Mouse (Mus musculus) myocyte (in vitro differentiated cells): Measurements from ENCODE around the gene Them5. TPM values are rescaled to one million over a fixed set of nuclear protein-coding genes. Genes with fewer than 3 reads are reported as not detected.

Experiments
- H3K27me3 ChIP-seq: one replicate; pipeline ENCODE4 v1.6.1; 2011; ENCODE audit not compliant: control insufficient read depth, insufficient read depth, insufficient read length
- H3K36me3 ChIP-seq: one replicate; pipeline ENCODE4 v1.6.1; 2011; ENCODE audit not compliant: control insufficient read depth, insufficient read depth
- H3K4me2 ChIP-seq: one replicate; pipeline ENCODE4 v1.6.1; 2011; ENCODE audit warnings: low read depth, control low read depth
- H3K4me3 ChIP-seq: one replicate; pipeline ENCODE4 v1.5.1; 2011; ENCODE audit warnings: mild to moderate bottlenecking, control low read depth, moderate library complexity
- H3K79me2 ChIP-seq: one replicate; pipeline ENCODE4 v1.6.1; 2011; ENCODE audit not compliant: control insufficient read depth, insufficient read depth
- H3ac ChIP-seq: one replicate; pipeline ENCODE4 v1.6.1; 2011; ENCODE audit not compliant: control insufficient read depth, insufficient read length
- CEBPB ChIP-seq: IDR thresholded peaks from 2 replicates; pipeline ENCODE4 v1.6.1; 2011; ENCODE audit warnings: mild to moderate bottlenecking, moderate library complexity; ENCODE audit not compliant: poor library complexity, insufficient read depth, severe bottlenecking
- E2F4 ChIP-seq: IDR thresholded peaks from one replicate; pipeline ENCODE4 v1.6.1; 2011; ENCODE audit warnings: mild to moderate bottlenecking, control low read depth, moderate library complexity; ENCODE audit not compliant: insufficient read depth
- MAX ChIP-seq: IDR thresholded peaks from one replicate; pipeline ENCODE4 v1.6.1; 2011; ENCODE audit warnings: low read depth, mild to moderate bottlenecking, control low read depth
- MYOD1 ChIP-seq, 3 experiments: IDR thresholded peaks; one replicate each; pipeline ENCODE4 v1.6.1; 2011; ENCODE audit warnings: control low read depth in 2 of 3, low read depth in 2 of 3, mild to moderate bottlenecking in 2 of 3, moderate library complexity in 1 of 3; ENCODE audit not compliant: insufficient read length in 2 of 3, control insufficient read depth in 1 of 3
- MYOG ChIP-seq, 3 experiments: IDR thresholded peaks; one replicate each; pipeline ENCODE4 v1.6.1; 2011; ENCODE audit warnings: control low read depth in 2 of 3, low read depth in 2 of 3, mild to moderate bottlenecking in 2 of 3; ENCODE audit not compliant: insufficient read length in 2 of 3, control insufficient read depth in 1 of 3, insufficient read depth in 1 of 3
- POLR2A ChIP-seq: IDR thresholded peaks from one replicate; pipeline ENCODE4 v1.6.1; 2011; ENCODE audit warnings: low read depth, mild to moderate bottlenecking, control low read depth, moderate library complexity; ENCODE audit not compliant: insufficient read length
- POLR2AphosphoS2 ChIP-seq: IDR thresholded peaks from one replicate; pipeline ENCODE4 v1.6.1; 2011; ENCODE audit warnings: low read depth, control low read depth; ENCODE audit not compliant: insufficient read length
- REST ChIP-seq: IDR thresholded peaks from one replicate; pipeline ENCODE4 v1.6.1; 2011; ENCODE audit warnings: mild to moderate bottlenecking, control low read depth, moderate library complexity; ENCODE audit not compliant: insufficient read depth, insufficient read length
- SRF ChIP-seq: IDR thresholded peaks from one replicate; pipeline ENCODE4 v1.6.1; 2011; ENCODE audit warnings: low read depth; ENCODE audit not compliant: control insufficient read depth, insufficient read length
- TCF12 ChIP-seq: IDR thresholded peaks from one replicate; pipeline ENCODE4 v1.6.1; 2011; ENCODE audit warnings: mild to moderate bottlenecking, control low read depth; ENCODE audit not compliant: poor library complexity, insufficient read depth, severe bottlenecking
- TCF3 ChIP-seq: IDR thresholded peaks from one replicate; pipeline ENCODE4 v1.6.1; 2011; ENCODE audit warnings: low read depth, control low read depth; ENCODE audit not compliant: insufficient read length
- USF1 ChIP-seq: IDR thresholded peaks from one replicate; pipeline ENCODE4 v1.6.1; 2011; ENCODE audit warnings: low read depth, mild to moderate bottlenecking, control low read depth, moderate library complexity
- polyA plus RNA-seq: library from polyadenylated mRNA; unstranded; fragments of >200 nt; fragmentation: generic; extraction: Trizol; gene quantifications from one replicate; pipeline ENCODE4 v1.2.1, GENCODE M21; 2012; ENCODE audit warnings: missing spikeins

Them5 gene
- polyA plus RNA-seq, 1 experiment = not detected

DNA sequence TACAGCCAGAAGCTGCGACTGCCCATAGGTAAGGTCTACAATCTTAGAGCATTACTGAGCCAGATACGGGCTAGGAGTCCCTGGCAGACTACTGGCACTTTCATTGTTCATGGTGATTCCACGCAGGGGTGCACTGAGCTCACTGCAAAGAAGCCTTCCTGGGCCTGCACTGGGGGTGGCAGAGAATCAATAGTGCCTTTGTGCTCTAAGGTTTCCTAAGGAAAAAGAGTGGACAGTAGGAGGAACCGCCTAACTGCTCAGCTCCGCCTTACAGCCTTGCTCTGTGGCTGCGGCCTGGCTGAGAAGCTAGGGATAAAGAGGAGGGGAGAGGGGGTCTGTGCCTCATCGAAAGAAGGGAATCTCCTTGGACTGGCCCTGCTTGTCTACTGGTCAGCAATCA lies 20.2 kb downstream of the Them5 start, which contains the start of gene C2cd4d:
TSS of gene C2cd4d (plus strand) at position 301 of the 400 bp plus-strand sequence.
- Histone ChIP-seq H3K79me2 (no peaks in the 10 kb centered on the region), H3ac (no peak within 1 kb of the TSS), H3K36me3 (no peaks in the 10 kb centered on the region), H3K4me3 (no peak within 1 kb of the TSS), H3K4me2 (no peak within 1 kb of the TSS), H3K27me3 (peaks cover 10% of the 10 kb centered on the region)
- no peak for TF ChIP-seq TCF12
- no peak for TF ChIP-seq CEBPB
- TF ChIP-seq E2F4 = no peak
- no peak for TF ChIP-seq MAX
- no peak for TF ChIP-seq USF1
- no peak for TF ChIP-seq POLR2A
- TF ChIP-seq POLR2AphosphoS2 = no peak
- TF ChIP-seq MYOD1 (IDR thresholded peaks at IDR 0.05; ENCODE audit: control insufficient read depth in 1 of 3, insufficient read length in 2 of 3, low read depth in 2 of 3) = no peak

DNA sequence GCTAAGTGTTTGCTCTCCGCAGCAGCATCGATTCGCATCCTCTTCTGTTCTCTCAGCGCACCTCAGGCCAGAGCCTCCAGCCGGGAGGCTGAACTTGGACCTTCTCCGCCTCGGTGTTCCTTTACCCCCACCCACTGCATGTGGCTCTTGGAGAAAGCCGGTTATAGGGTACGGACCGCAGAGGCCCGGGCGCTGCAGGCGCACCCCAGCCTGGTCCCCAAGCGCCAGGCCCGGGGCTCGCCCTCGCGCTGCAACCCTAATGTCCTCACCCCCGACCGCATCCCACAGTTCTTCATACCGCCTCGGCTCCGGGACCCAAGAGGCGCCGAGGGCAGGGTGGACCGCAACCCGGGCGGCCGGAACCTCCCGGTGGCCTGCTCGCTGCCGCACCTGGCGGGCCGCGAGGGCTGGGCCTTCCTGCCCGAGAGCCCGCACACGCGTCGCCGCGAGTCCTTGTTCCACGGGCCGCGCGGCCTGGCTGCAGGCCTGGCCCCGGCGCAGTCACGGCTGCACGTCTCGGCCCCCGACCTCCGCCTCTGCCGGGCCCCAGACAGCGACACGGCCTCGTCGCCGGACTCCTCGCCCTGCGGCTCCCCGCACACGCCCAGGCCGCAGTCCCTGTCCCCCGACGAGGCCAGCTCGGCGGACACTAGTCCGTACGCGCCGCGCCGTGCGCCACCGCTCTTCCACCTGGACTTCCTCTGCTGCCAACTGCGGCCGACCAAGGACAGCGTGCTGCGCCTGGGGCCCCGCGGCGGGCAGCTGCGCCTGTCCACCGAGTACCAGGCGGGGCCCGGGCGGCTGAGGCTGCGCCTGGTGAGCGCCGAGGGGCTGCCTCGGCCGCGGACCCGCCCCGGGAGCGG lies 21.6 kb downstream of the Them5 start:
- no peaks in the 10 kb centered on the region for H3K79me2 ChIP-seq
- H3K27me3 ChIP-seq = peaks cover 10% of the 10 kb centered on the region
- H3K4me2 ChIP-seq = no peak overlapping the region
- H3K4me3 ChIP-seq = no peak overlapping the region
- H3K36me3 ChIP-seq = no peaks in the 10 kb centered on the region
- no peak overlapping the region for H3ac ChIP-seq
- TF ChIP-seq E2F4 (no peak), TCF3 (no peak), POLR2AphosphoS2 (no peak), MYOG (IDR thresholded peaks at IDR 0.05; ENCODE audit: control insufficient read depth in 1 of 3, insufficient read depth in 1 of 3, insufficient read length in 2 of 3, low read depth in 2 of 3) (no peak), REST (no peak), CEBPB (no peak), POLR2A (no peak), USF1 (no peak), MYOD1 (IDR thresholded peaks at IDR 0.05; ENCODE audit: control insufficient read depth in 1 of 3, insufficient read length in 2 of 3, low read depth in 2 of 3) (no peak), SRF (no peak), MAX (no peak), TCF12 (no peak)

DNA sequence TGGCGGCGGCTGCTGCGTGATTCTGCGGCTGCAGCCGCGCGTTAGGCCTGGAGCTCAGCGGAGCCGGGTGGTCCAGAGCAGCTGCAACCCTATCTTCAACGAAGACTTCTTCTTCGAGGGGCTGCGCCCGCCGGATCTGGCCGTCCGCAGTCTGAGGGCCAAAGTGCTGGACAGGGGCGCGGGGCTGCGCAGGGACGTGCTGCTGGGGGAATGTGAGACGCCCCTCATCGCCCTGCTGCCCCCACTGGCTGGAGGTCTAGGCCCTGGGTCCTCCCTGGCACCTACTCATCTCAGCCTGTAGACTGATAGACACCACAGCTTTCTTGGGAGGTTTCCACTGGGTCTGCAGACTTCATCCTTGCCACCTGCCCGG lies 22.2 kb downstream of the Them5 start:
- no peak overlapping the region for H3K4me2 ChIP-seq
- no peak overlapping the region for H3K4me3 ChIP-seq
- no peak overlapping the region for H3ac ChIP-seq
- H3K79me2 ChIP-seq = no peaks in the 10 kb centered on the region
- H3K27me3 ChIP-seq = peaks cover 10% of the 10 kb centered on the region
- TF ChIP-seq MYOG (IDR thresholded peaks at IDR 0.05; ENCODE audit: control insufficient read depth in 1 of 3, insufficient read depth in 1 of 3, insufficient read length in 2 of 3, low read depth in 2 of 3) (no peak), REST (no peak), POLR2AphosphoS2 (no peak), MYOD1 (IDR thresholded peaks at IDR 0.05; ENCODE audit: control insufficient read depth in 1 of 3, insufficient read length in 2 of 3, low read depth in 2 of 3) (no peak), MAX (no peak), POLR2A (no peak), CEBPB (no peak), E2F4 (no peak), SRF (no peak), USF1 (no peak), TCF3 (no peak), TCF12 (no peak)
- no peaks in the 10 kb centered on the region for H3K36me3 ChIP-seq

DNA sequence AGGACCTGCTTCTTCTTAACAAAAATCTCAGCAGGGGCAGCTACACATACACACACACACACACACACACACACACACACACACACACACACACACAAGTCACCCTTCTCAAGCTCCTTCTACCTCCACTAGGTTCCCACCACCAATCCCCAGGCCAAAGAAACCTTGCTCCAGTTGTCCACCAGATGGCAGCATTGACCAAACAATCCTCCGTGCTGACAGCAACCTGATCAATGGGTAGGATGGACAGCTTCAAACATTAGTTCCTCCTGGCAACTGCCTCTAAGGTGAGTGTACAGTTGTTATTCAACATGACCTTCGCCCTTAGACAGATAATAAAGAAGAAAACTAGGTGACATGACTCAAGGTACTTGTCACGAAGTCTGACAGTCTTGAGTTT lies 24.9 kb downstream of the Them5 start:
- H3K27me3 ChIP-seq = peaks cover 10% of the 10 kb centered on the region
- no peak overlapping the region for H3ac ChIP-seq
- no peak overlapping the region for H3K4me3 ChIP-seq
- H3K4me2 ChIP-seq = no peak overlapping the region
- H3K79me2 ChIP-seq = no peaks in the 10 kb centered on the region
- TF ChIP-seq SRF (no peak), TCF12 (no peak), MYOD1 (IDR thresholded peaks at IDR 0.05; ENCODE audit: control insufficient read depth in 1 of 3, insufficient read length in 2 of 3, low read depth in 2 of 3) (no peak), REST (no peak), TCF3 (no peak), USF1 (no peak), CEBPB (no peak), MYOG (IDR thresholded peaks at IDR 0.05; ENCODE audit: control insufficient read depth in 1 of 3, insufficient read depth in 1 of 3, insufficient read length in 2 of 3, low read depth in 2 of 3) (no peak), E2F4 (no peak), MAX (no peak), POLR2A (no peak), POLR2AphosphoS2 (no peak)
- no peaks in the 10 kb centered on the region for H3K36me3 ChIP-seq
